Mouse (Mus musculus) thymus, postnatal 36 days (tissue): ENCODE data around the gene Bend4.

Experiments used
- DNase-seq, 2 experiments: peaks; one replicate each; pipeline ENCODE4 v3.0.0; 2022; ENCODE audit warnings: mixed read lengths in 2 of 2

Bend4 gene

GRCm38 (mm10) chr5:67411475-67411874 lies 16.6 kb downstream of the Bend4 start:
- no peak for DNase-seq

GRCm38 (mm10) chr5:67410426-67410825 lies 17.7 kb downstream of the Bend4 start:
- no peak for DNase-seq

GRCm38 (mm10) chr5:67408391-67408790 lies 19.7 kb downstream of the Bend4 start:
- DNase-seq = no peak

GRCm38 (mm10) chr5:67404919-67405318 lies 23.2 kb downstream of the Bend4 start:
- DNase-seq = no peak

- DNase-seq = peak; percentile 40 to 55
These were observed 23.7 kb downstream of the Bend4 start for GRCm38 (mm10) chr5:67404380-67404779.

GRCm38 (mm10) chr5:67401612-67402011 lies 26.5 kb downstream of the Bend4 start:
- no peak for DNase-seq

- no peak for DNase-seq
These were observed 27.3 kb downstream of the Bend4 start for GRCm38 (mm10) chr5:67400608-67401480.

- no peak for DNase-seq
These were observed 28.1 kb downstream of the Bend4 start for GRCm38 (mm10) chr5:67399876-67400607.

GRCm38 (mm10) chr5:67397186-67397585 lies 30.9 kb downstream of the Bend4 start:
- DNase-seq = no peak

GRCm38 (mm10) chr5:67395211-67395851 lies 32.8 kb downstream of the Bend4 start:
- DNase-seq = peak; percentile 22 to 25

GRCm38 (mm10) chr5:67393951-67394350 lies 34.2 kb downstream of the Bend4 start:
- DNase-seq = peak in 1 of 2 experiments; percentile 13

- no peak for DNase-seq
These were observed 45.6 kb downstream of the Bend4 start for GRCm38 (mm10) chr5:67382556-67382955.

- DNase-seq = no peak
These were observed 46.4 kb downstream of the Bend4 start for GRCm38 (mm10) chr5:67381690-67382089.

- DNase-seq = no peak
These were observed 51.0 kb downstream of the Bend4 start for GRCm38 (mm10) chr5:67377044-67377621.

- no peak for DNase-seq
These were observed 65.2 kb downstream of the Bend4 start for GRCm38 (mm10) chr5:67362931-67363330.

GRCm38 (mm10) chr5:67362316-67362715 lies 65.8 kb downstream of the Bend4 start:
- DNase-seq = no peak

GRCm38 (mm10) chr5:67348949-67349348 lies 79.2 kb downstream of the Bend4 start:
- no peak for DNase-seq

- no peak for DNase-seq
These were observed 81.0 kb downstream of the Bend4 start for GRCm38 (mm10) chr5:67347060-67347459.
